Mouse (Mus musculus) kidney, embryonic 14.5 days (tissue): ENCODE results near the gene Mmp23. TPM values are rescaled to one million over a fixed set of nuclear protein-coding genes. Genes with fewer than 3 reads are reported as not detected.

Source experiments
- polyA plus RNA-seq: library from polyadenylated mRNA; unstranded; fragments of >200 nt; fragmentation: Nextera tagmentation; extraction: Ambion mirVana; gene quantifications from 2 replicates; pipeline ENCODE4 v1.2.1, GENCODE M21; 2014

Mmp23 gene
- polyA plus RNA-seq, 1 experiment from 2014 or later = 43.1 TPM

Other genes starting within 250 kb of the Mmp23 start
- gene Cfap74, start 244.2 kb downstream of the Mmp23 start, polyA plus RNA-seq = 2.2 and 2.3 TPM in 2 replicates
- 0.44 and 0.57 TPM in 2 replicates for gene Tmem52, start 184.3 kb downstream of the Mmp23 start, polyA plus RNA-seq
- 493 and 553 TPM in 2 replicates for gene Gnb1, start 162.0 kb downstream of the Mmp23 start, polyA plus RNA-seq
- 58.7 and 99.9 TPM in 2 replicates for gene Nadk, start 91.0 kb downstream of the Mmp23 start, polyA plus RNA-seq
- gene Slc35e2, start 52.0 kb downstream of the Mmp23 start, polyA plus RNA-seq = 7.7 and 10.3 TPM in 2 replicates
- gene Cdk11b, start 28.5 kb downstream of the Mmp23 start, polyA plus RNA-seq = 51.9 and 57.0 TPM in 2 replicates
- not detected in 2 replicates for gene Gm10563, start 8.0 kb downstream of the Mmp23 start, polyA plus RNA-seq
- 14.3 and 18.0 TPM in 2 replicates for gene Mib2, start 15.8 kb upstream of the Mmp23 start, polyA plus RNA-seq
- gene Fndc10, start 41.0 kb upstream of the Mmp23 start, polyA plus RNA-seq = 2.8 and 4.5 TPM in 2 replicates
- 149 and 178 TPM in 2 replicates for gene Ssu72, start 51.4 kb upstream of the Mmp23 start, polyA plus RNA-seq
- 0.49 and 0.88 TPM in 2 replicates for gene Tmem240, start 81.4 kb upstream of the Mmp23 start, polyA plus RNA-seq
- 85.8 and 112 TPM in 2 replicates for gene Atad3a, start 107.7 kb upstream of the Mmp23 start, polyA plus RNA-seq
- 4.1 and 4.9 TPM in 2 replicates for gene Vwa1, start 121.3 kb upstream of the Mmp23 start, polyA plus RNA-seq
- 0.20 and 0.32 TPM in 2 replicates for gene Tmem88b, start 132.5 kb upstream of the Mmp23 start, polyA plus RNA-seq
- gene Ankrd65, start 137.1 kb upstream of the Mmp23 start, polyA plus RNA-seq = 0.40 and 0.43 TPM in 2 replicates
- 226 and 291 TPM in 2 replicates for gene Mrpl20, start 149.5 kb upstream of the Mmp23 start, polyA plus RNA-seq
- gene Ccnl2, start 159.1 kb upstream of the Mmp23 start, polyA plus RNA-seq = 115 and 174 TPM in 2 replicates
- gene Aurkaip1, start 177.9 kb upstream of the Mmp23 start, polyA plus RNA-seq = 134 and 155 TPM in 2 replicates
- gene Mxra8, start 186.3 kb upstream of the Mmp23 start, polyA plus RNA-seq = 72.1 and 75.1 TPM in 2 replicates
- 6.3 and 7.2 TPM in 2 replicates for gene Dvl1, start 194.0 kb upstream of the Mmp23 start, polyA plus RNA-seq
- gene Tas1r3, start 210.0 kb upstream of the Mmp23 start, polyA plus RNA-seq = 0.14 and 0.38 TPM in 2 replicates
- 11.1 and 18.8 TPM in 2 replicates for gene Cptp, start 216.1 kb upstream of the Mmp23 start, polyA plus RNA-seq
- 73.1 and 74.6 TPM in 2 replicates for gene Ints11, start 216.2 kb upstream of the Mmp23 start, polyA plus RNA-seq
- gene Pusl1, start 238.4 kb upstream of the Mmp23 start, polyA plus RNA-seq = 41.4 and 50.5 TPM in 2 replicates
- gene Acap3, start 238.4 kb upstream of the Mmp23 start, polyA plus RNA-seq = 10.3 and 15.5 TPM in 2 replicates